Mouse (Mus musculus) erythroblast, adult 5-6 weeks (primary cell): ENCODE results near the gene Mvp. TPM values are rescaled to one million over a fixed set of nuclear protein-coding genes. Genes with fewer than 3 reads are reported as not detected.

Experiments
- ATAC-seq: replicated peaks from 2 replicates; pipeline ENCODE4 v1.8.0; 2016; ENCODE audit warnings: moderate number of reproducible peaks, mild to moderate bottlenecking, moderate TSS enrichment, inconsistent platforms; ENCODE audit not compliant: poor library complexity, low FRiP score, severe bottlenecking
- total RNA-seq, 2 experiments: library from RNA; stranded (forward) in 1 of 2; stranded (reverse) in 1 of 2; fragments of 150-400 nt in 1 of 2; fragments of 200-764, 138-1000 nt in 1 of 2; gene quantifications; 2 replicates each; pipeline versions ENCODE4 v1.2.3 to v1.2.4; 2015 to 2017; ENCODE audit warnings: low replicate concordance in 2 of 2

Gene Mvp
- total RNA-seq, 2 experiments from 2014 or later, result 1.5 to 5.5 TPM

DNA sequence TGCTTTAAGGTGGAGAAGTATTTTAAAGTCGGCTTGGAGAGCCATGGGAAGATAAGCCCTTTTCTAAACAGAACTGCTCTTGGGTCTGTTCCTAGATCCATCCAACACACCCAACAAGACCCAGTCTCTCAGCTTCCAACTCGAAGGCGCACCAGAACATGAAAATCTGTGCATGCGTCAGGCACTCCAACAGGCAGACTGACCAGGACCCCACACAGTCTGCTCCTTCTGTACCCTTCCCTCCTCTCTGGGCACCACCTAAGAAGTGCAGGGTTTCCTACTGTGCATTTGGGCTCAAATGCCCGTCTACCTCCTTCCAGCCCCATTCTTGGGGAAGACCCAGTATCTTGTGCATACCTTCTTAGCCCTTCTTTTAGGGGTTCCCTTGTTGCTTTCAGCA, 6.1 kb upstream of the Mvp start:
- no peak for ATAC-seq

DNA sequence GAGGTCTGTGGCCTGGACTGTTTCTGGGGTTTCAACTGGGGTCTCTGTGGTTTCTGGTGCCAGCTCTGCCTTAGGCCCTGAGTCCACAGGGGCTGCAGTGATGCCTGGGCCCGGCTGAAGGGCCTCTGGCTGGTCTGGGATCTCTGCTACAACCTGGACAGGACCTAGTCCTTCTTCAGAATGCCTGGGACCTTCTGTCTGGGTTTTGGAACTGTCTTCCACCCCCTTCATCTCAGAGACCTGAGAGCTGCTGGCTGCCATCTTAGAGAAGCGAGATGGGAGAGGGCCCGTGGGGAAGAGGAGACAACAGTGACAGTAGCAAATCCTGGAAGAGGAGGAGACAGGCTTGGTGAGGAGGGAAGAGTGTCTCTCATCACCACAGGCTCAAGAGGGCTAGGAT, 5.6 kb upstream of the Mvp start:
- ATAC-seq, result no peak

DNA sequence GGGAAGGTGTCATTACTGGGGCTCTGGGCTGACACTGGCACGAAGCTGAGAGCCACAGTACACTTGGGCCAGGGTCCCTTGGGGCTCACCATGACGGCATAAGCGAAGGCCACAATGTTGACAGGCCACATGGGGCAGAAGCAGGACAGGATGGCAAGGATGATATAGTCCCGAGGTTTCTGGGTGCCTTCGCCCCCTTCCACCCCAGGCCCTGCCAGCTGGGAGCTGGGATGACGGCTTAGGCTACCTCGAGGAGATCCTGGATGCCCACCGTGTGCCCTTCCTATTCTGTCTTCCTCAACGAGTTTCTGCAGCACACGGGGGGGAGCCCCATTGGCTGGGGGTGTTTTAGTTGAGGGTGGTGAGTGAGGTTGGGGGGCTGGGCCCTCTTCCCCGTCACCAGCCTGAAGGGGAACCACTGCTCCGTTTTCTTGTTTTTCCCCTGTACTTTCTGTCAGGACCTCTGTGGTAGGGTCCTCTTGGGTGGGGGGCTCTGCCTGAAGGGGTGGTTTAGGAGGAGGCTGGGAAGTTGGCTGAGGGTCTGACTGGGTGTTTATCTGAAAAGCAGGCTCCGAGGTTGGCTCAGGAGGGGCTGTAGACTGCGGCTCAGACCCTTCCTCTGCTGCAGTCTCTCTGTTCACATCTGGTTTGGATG, 5.0 kb upstream of the Mvp start:
- no peak for ATAC-seq

DNA sequence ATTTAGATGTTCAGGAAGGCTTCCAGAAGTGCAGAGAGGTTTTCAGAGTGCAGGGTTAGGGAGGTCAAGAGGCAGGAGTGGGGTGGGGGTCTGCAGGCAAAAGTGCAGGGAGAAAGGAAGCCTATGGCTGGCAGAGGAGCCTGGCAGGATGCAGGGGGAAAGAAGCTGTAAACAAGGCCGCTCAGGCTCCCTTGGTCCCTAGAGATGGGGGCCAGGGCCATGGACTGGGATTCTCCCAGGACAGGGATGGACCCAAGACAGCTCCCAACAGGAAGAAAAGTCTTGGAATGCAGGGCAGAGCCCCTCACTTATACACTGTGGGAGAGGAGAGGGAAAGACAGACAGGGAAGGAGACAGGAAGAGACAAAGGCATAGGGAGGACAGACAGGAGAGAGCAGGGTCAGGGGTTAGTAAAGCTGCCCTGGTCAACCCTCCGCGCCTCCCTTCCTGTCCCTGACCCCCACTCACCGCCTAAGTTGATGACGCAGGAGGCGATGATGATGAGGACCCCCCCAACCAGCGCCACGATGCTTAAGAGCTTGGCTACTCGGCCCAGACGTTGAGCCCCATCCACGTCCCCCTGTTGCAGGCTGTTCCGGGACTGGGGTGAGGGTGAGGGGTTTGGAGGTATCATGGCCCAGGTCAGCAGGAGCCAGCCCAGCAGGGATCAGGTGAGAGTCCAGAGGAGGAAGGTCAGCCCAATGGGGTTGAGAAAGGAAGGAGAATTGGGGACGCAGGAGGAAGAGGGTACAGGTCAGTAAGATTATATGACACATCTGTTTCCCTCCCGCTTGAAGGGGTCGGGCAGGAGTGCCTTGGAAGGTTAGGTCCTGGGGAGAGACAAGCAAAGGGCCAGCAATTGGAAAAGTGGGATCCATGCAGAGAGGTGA, 4.2 kb upstream of the Mvp start:
- ATAC-seq, result no peak

DNA sequence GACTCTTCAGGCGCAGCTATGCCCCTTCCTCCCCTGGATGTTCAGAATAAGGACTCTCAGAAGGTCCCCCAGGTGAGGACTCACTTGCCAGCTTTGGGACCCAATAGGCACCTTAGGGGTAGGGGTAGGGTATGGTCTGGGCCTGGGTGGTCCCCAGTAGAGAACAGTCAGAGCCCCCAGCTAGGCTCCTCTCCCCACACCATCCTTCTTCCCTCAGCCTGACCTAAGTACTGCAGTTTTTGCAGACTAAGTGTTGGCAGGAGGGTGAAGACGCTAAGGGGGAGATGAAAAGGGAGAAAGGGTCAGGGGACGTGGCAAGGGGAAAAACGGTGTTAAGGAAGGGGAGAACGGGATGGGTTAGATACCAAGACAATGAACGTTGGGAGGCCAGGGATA, 3.5 kb upstream of the Mvp start:
- no peak for ATAC-seq

GRCm38 (mm10) chr7:127016971-127017949, 2.8 kb upstream of the Mvp start, which contains the start of gene Pagr1a:
Gene Pagr1a, minus strand, starts transcription at chr7:127017352.
- peak; percentile 70 for ATAC-seq

GRCm38 (mm10) chr7:127016486-127016938, 2.1 kb upstream of the Mvp start:
- peak; percentile 66 for ATAC-seq

DNA sequence TGATC, 1.9 kb upstream of the Mvp start, which contains the start of gene Pagr1b:
Gene Pagr1b, minus strand, starts transcription at position 4 of the 5 bp plus-strand sequence.
- no peak for ATAC-seq

GRCm38 (mm10) chr7:127016081-127016480, 1.7 kb upstream of the Mvp start:
- peak; percentile 30 for ATAC-seq

DNA sequence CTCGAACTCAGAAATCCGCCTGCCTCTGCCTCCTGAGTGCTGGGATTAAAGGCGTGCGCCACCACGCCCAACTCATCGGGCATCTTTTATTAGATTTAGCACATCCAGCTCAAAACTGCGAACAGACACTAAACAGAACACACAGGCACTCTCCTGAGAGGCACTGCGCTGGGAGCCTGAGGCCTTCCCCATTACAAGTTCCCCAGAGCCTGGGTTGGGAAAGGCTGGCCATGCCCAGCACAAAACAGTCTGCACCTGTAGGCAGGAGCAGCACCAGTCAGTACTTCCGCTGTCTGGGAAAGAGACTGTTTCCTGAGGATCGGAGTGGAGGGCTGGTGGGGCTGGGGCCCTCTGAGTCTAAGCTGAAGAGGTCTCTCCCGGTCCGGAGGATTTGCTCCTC, 572 bp upstream of the Mvp start:
- ATAC-seq, result no peak

GRCm38 (mm10) chr7:127013385-127013784, 1.0 kb downstream of the Mvp start:
- ATAC-seq, result no peak

GRCm38 (mm10) chr7:127012845-127013244, 1.6 kb downstream of the Mvp start:
- ATAC-seq, result no peak

- ATAC-seq, result no peak
These were observed 2.0 kb downstream of the Mvp start for GRCm38 (mm10) chr7:127012374-127012773.

DNA sequence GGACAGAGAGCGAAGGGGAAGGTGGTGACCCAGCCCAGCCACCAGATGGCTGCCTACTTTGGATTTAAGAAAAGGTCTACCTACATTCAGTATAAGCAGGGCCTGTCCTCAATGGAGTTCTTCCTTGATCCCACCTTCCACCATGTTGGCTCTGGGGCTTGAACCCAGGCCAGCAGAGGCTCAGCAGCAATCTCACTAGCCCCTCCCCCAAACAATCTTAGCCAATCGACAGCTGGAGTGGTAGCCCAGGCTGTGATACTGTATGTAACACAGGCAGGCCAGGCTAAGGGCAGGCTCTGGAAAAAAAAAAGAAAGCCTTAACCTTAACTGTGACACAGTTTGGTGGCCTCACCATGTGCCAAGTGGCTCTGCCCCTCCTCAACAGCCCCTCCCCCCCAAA, 2.7 kb downstream of the Mvp start:
- no peak for ATAC-seq

GRCm38 (mm10) chr7:127011051-127011450, 3.4 kb downstream of the Mvp start:
- ATAC-seq, result no peak

GRCm38 (mm10) chr7:127009307-127010085, 4.9 kb downstream of the Mvp start:
- ATAC-seq, result no peak

DNA sequence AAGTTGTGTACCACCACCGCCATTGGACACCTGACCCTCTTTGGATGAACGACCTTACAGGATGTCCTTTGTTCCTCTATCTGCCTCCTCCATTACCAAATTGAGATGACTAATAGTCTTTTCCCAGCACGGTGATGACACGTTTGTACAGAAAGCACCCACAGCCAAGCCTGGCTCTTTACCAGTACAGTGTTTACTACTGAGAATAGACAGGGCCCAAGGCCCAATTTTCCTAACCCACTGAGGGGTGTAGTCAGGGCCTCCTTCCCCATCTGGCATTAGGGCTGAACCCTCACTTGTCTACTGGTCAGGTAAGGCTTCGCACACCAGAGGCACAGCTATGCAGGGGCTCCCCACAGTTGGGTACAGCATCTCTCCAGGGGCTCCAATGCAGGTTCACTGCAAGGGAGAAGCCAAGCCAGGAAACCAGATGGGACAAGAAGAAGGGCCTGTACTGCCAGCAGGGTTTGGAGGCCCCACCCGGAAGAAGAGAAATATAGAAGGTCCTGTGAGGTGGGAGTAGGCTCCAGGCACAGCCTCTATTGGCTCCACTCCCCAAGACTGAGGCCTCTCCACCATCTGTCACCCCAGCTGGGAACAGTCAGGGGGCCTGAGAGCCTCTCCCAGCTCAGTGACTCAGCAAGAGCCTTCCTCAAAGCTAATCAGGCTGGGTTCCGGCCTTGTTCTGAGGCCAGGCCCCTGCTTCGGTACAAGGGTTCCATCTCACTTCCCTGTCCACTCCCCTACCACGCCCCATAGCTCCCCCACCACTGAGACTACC, 6.0 kb downstream of the Mvp start:
- ATAC-seq, result peak; percentile 51

DNA sequence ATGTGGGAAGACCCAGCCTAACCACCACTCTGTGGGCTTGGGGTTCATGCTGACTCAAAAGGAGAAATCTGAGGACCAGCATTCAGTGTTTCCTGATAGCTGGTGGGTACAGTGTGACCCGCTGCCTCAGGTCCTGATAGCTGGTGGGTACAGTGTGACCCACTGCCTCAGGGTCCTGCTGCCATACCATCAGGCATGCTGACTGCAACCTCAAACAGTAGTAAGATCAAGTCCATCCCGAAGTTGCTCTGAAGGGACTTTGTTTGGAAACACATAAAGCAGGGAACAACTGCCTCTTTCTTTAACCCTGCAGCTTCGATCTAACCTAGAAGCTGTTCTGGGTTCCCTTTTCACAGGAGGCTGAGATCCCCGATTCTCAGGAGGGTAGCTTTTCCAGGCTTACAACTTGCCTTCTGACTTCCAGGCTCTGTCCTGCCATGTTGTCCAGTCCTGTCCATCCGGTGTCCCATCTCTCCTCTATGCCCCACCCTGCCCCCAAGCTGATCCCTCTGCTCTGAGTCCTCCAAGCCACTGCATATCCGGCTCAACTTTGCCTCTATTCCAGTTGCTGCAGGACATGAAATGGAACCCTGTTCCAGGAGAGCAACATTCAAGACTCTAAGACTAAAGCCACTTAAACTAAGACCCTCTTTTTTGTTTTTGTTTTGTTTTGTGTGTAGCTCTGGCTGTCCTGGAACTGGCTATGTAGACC, 7.0 kb downstream of the Mvp start:
- ATAC-seq, result no peak
